Mouse (Mus musculus): Measurements from ENCODE around the gene March7.

DNA sequence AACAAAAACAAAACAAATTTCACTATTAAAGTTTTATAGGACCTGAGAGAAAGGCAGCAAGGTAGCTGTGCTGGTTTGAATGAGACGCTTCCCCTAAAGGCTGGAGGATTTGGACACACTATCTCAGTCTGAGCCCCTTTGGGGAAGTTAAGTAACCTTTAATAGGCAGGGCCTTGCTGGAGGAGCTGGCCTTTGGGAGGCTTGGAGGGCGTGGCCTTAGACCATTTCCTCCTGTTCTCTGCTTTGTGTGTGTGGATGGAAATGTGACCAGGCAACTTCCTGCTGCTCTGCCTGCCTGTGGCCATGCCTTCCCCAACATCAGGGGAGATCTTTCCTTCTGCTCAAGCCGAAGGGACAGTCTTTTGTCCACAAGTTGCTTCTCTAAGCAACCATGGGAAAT lies 88.6 kb downstream of the March7 start:
- no peak for TF ChIP-seq CTCF (IDR thresholded peaks at IDR 0.05; ENCODE audit: borderline replicate concordance, insufficient read depth, low read length)
- TF ChIP-seq POLR2A (IDR thresholded peaks at IDR 0.05; ENCODE audit: low read depth, low read length), result no peak
